Mouse (Mus musculus): ENCODE data around the gene Iqcm. TPM values are rescaled to one million over a fixed set of nuclear protein-coding genes. Genes with fewer than 3 reads are reported as not detected.

Iqcm gene
- polyA plus RNA-seq, 1 experiment = not detected

GRCm38 (mm10) chr8:75659287-75659686 is 210.8 kb downstream of the Iqcm start:
- Histone ChIP-seq H3K4me3 (ENCODE audit: insufficient read depth, low read depth, low read length) (no peak overlapping the region), H3K27ac (ENCODE audit: insufficient read depth, low read depth, low read length) (no peak overlapping the region), H3K4me1 (ENCODE audit: control insufficient read depth, insufficient read depth, low read length) (no peaks in the 10 kb centered on the region)
- TF ChIP-seq CTCF (IDR thresholded peaks at IDR 0.05; ENCODE audit: insufficient read depth, low read depth, low read length) (no peak), POLR2A (IDR thresholded peaks at IDR 0.05; ENCODE audit: insufficient read depth, low read depth, low read length) (no peak)
- WGBS = 67% methylated on average over 6 of the region's 6 CpGs

- Histone ChIP-seq H3K27ac (ENCODE audit: insufficient read depth, low read depth, low read length) (no peak overlapping the region), H3K4me1 (ENCODE audit: control insufficient read depth, insufficient read depth, low read length) (no peaks in the 10 kb centered on the region), H3K4me3 (ENCODE audit: insufficient read depth, low read depth, low read length) (no peak overlapping the region)
- TF ChIP-seq CTCF (IDR thresholded peaks at IDR 0.05; ENCODE audit: insufficient read depth, low read depth, low read length) = no peak
- TF ChIP-seq POLR2A (IDR thresholded peaks at IDR 0.05; ENCODE audit: insufficient read depth, low read depth, low read length) = no peak
- 73% methylated on average over 3 of the region's 3 CpGs for WGBS
Measured at GRCm38 (mm10) chr8:75746561-75746960, 298.1 kb downstream of the Iqcm start.

- Histone ChIP-seq H3K4me1 (ENCODE audit: control insufficient read depth, insufficient read depth, low read length) (no peaks in the 10 kb centered on the region), H3K27ac (ENCODE audit: insufficient read depth, low read depth, low read length) (no peak overlapping the region)
- no peak for TF ChIP-seq CTCF (IDR thresholded peaks at IDR 0.05; ENCODE audit: insufficient read depth, low read depth, low read length)
- no peak for TF ChIP-seq POLR2A (IDR thresholded peaks at IDR 0.05; ENCODE audit: insufficient read depth, low read depth, low read length)
Measured at GRCm38 (mm10) chr8:75755596-75755995, 307.1 kb downstream of the Iqcm start.

GRCm38 (mm10) chr8:75828468-75829132 is 380.1 kb downstream of the Iqcm start:
- no peaks in the 10 kb centered on the region for H3K4me1 ChIP-seq (ENCODE audit: control insufficient read depth, insufficient read depth, low read length)
- TF ChIP-seq CTCF (IDR thresholded peaks at IDR 0.05; ENCODE audit: insufficient read depth, low read depth, low read length) = no peak
- TF ChIP-seq POLR2A (IDR thresholded peaks at IDR 0.05; ENCODE audit: insufficient read depth, low read depth, low read length) = no peak
- no peak overlapping the region for H3K27ac ChIP-seq (ENCODE audit: insufficient read depth, low read depth, low read length)
- no peak overlapping the region for H3K4me3 ChIP-seq (ENCODE audit: insufficient read depth, low read depth, low read length)
- 31% methylated on average over 4 of the region's 4 CpGs for WGBS

More at GRCm38 (mm10) chr8:75755596-75755995, 307.1 kb downstream of the Iqcm start:
- no peak overlapping the region for H3K4me3 ChIP-seq (ENCODE audit: insufficient read depth, low read depth, low read length)

GRCm38 (mm10) chr8:75835245-75835644 is 386.8 kb downstream of the Iqcm start:
- no peak overlapping the region for H3K27ac ChIP-seq (ENCODE audit: insufficient read depth, low read depth, low read length)
- H3K4me1 ChIP-seq (ENCODE audit: control insufficient read depth, insufficient read depth, low read length) = no peaks in the 10 kb centered on the region
- 50% methylated on average over 2 of the region's 2 CpGs for WGBS
- H3K4me3 ChIP-seq (ENCODE audit: insufficient read depth, low read depth, low read length) = no peak overlapping the region
- TF ChIP-seq POLR2A (IDR thresholded peaks at IDR 0.05; ENCODE audit: insufficient read depth, low read depth, low read length) (no peak), CTCF (IDR thresholded peaks at IDR 0.05; ENCODE audit: insufficient read depth, low read depth, low read length) (no peak)

- no peak for TF ChIP-seq CTCF (IDR thresholded peaks at IDR 0.05; ENCODE audit: insufficient read depth, low read depth, low read length)
- no peak for TF ChIP-seq POLR2A (IDR thresholded peaks at IDR 0.05; ENCODE audit: insufficient read depth, low read depth, low read length)
- WGBS = 70% methylated on average over 15 of the region's 15 CpGs
- Histone ChIP-seq H3K4me1 (ENCODE audit: control insufficient read depth, insufficient read depth, low read length) (no peaks in the 10 kb centered on the region), H3K4me3 (ENCODE audit: insufficient read depth, low read depth, low read length) (no peak overlapping the region), H3K27ac (ENCODE audit: insufficient read depth, low read depth, low read length) (no peak overlapping the region)
Measured at GRCm38 (mm10) chr8:75917603-75918344, 469.3 kb downstream of the Iqcm start.

GRCm38 (mm10) chr8:75949166-75949565 is 500.7 kb downstream of the Iqcm start:
- TF ChIP-seq CTCF (IDR thresholded peaks at IDR 0.05; ENCODE audit: insufficient read depth, low read depth, low read length) (no peak), POLR2A (IDR thresholded peaks at IDR 0.05; ENCODE audit: insufficient read depth, low read depth, low read length) (no peak)
- 21% methylated on average over 1 of the region's 1 CpGs for WGBS
- Histone ChIP-seq H3K4me1 (ENCODE audit: control insufficient read depth, insufficient read depth, low read length) (no peaks in the 10 kb centered on the region), H3K27ac (ENCODE audit: insufficient read depth, low read depth, low read length) (no peak overlapping the region), H3K4me3 (ENCODE audit: insufficient read depth, low read depth, low read length) (no peak overlapping the region)

- Histone ChIP-seq H3K4me3 (ENCODE audit: insufficient read depth, low read depth, low read length) (no peak overlapping the region), H3K27ac (ENCODE audit: insufficient read depth, low read depth, low read length) (no peak overlapping the region), H3K4me1 (ENCODE audit: control insufficient read depth, insufficient read depth, low read length) (no peaks in the 10 kb centered on the region)
- 72% methylated on average over 2 of the region's 2 CpGs for WGBS
- no peak for TF ChIP-seq POLR2A (IDR thresholded peaks at IDR 0.05; ENCODE audit: insufficient read depth, low read depth, low read length)
- no peak for TF ChIP-seq CTCF (IDR thresholded peaks at IDR 0.05; ENCODE audit: insufficient read depth, low read depth, low read length)
Measured at GRCm38 (mm10) chr8:75956016-75956415, 507.5 kb downstream of the Iqcm start.

GRCm38 (mm10) chr8:76018501-76018900 is 570.0 kb downstream of the Iqcm start:
- no peak for TF ChIP-seq POLR2A (IDR thresholded peaks at IDR 0.05; ENCODE audit: insufficient read depth, low read depth, low read length)
- no peak for TF ChIP-seq CTCF (IDR thresholded peaks at IDR 0.05; ENCODE audit: insufficient read depth, low read depth, low read length)
- no peaks in the 10 kb centered on the region for H3K4me1 ChIP-seq (ENCODE audit: control insufficient read depth, insufficient read depth, low read length)
- 47% methylated on average over 4 of the region's 4 CpGs for WGBS

More at GRCm38 (mm10) chr8:76018501-76018900, 570.0 kb downstream of the Iqcm start:
- H3K4me3 ChIP-seq (ENCODE audit: insufficient read depth, low read depth, low read length) = no peak overlapping the region
- no peak overlapping the region for H3K27ac ChIP-seq (ENCODE audit: insufficient read depth, low read depth, low read length)

Other genes starting within 250 kb of the Iqcm start
- gene Rasd2, start 234.8 kb upstream of the Iqcm start, polyA plus RNA-seq (2012; ENCODE audit: insufficient read depth, insufficient read length, low replicate concordance, missing spikeins) = not detected in 2 replicates
- not detected in 2 replicates for gene Gm10358, start 42.1 kb upstream of the Iqcm start, polyA plus RNA-seq (2012; ENCODE audit: insufficient read depth, insufficient read length, low replicate concordance, missing spikeins)